ENCODE assay signal across 16 mouse cellular contexts in genomic region chr19:47017831-47018230, GRCm38 (mm10). TPM values are rescaled to one million over a fixed set of nuclear protein-coding genes. Genes with fewer than 3 reads are reported as not detected.
DNase-seq lines count a peak whose midpoint lies in the region; ATAC-seq lines count a peak whose summit lies in the region.
"Had no signal": no experiment of that assay in that cellular context is flagged by ENCODE, and none has a peak within 500 bp of the region (broad histone marks: within the 10 kb centered on the region; RNA-seq: fewer than 3 reads in every experiment).

No protein-coding gene starts in this region.

- peak overlapping the region; percentile 73 for H3K27ac ChIP-seq in forebrain, embryonic 13.5 days
- peak overlapping the region; percentile 71 for H3K27ac ChIP-seq in midbrain, embryonic 10.5 days (replicated peaks)
- H3K27ac ChIP-seq: liver, embryonic 13.5 days; macrophage had no signal

- H3K36me3 ChIP-seq in forebrain, embryonic 13.5 days (ENCODE audit: poor library complexity, severe bottlenecking): peaks cover 11% of the 10 kb centered on the region
- H3K36me3 ChIP-seq in midbrain, embryonic 10.5 days: 0 out of 2 replicates have a peak, but pooled peaks cover 6% of the 10 kb centered on the region
- H3K36me3 ChIP-seq: liver, embryonic 13.5 days had no signal

- DNase-seq in embryo, embryonic 10 days (ENCODE audit: low spot score): peak; percentile 6
- no peak for DNase-seq in embryo, embryonic 10.5 days (ENCODE audit: low spot score)
- no peak for DNase-seq in midbrain, embryonic 10.5 days (ENCODE audit: low spot score)
- peak; percentile 51 for DNase-seq in retina, embryonic 14.5 days (ENCODE audit: low spot score)
- DNase-seq in frontal cortex, postnatal 25 days (ENCODE audit: low spot score in 2 of 2): no peak
- no peak for DNase-seq in gastrocnemius, adult 18-20 months (ENCODE audit: low spot score)
- no peak for DNase-seq in kidney, postnatal 10 days
- DNase-seq: adrenal gland, postnatal 10 days; cerebellum, adult 9-11 months; kidney, postnatal 4 days; liver, embryonic 13.5 days; right cerebral cortex, postnatal 4 days had no signal

- H3K9ac ChIP-seq in forebrain, embryonic 13.5 days: peak overlapping the region; percentile 66
- H3K9ac ChIP-seq: liver, embryonic 13.5 days had no signal

- peak overlapping the region; percentile 61 for H3K4me2 ChIP-seq in forebrain, embryonic 13.5 days
- H3K4me2 ChIP-seq: liver, embryonic 13.5 days had no signal

- H3K4me3 ChIP-seq in forebrain, embryonic 13.5 days: peak overlapping the region; percentile 64
- peak overlapping the region; percentile 60 for H3K4me3 ChIP-seq in midbrain, embryonic 10.5 days
- H3K4me3 ChIP-seq: liver, embryonic 13.5 days had no signal

- 0% methylated on average over 3 of the region's 3 CpGs for WGBS in forebrain, embryonic 13.5 days
- WGBS in midbrain, embryonic 10.5 days: 6% methylated on average over 3 of the region's 3 CpGs

- ATAC-seq in forebrain, embryonic 13.5 days: no peak

- H3K4me1 ChIP-seq in forebrain, embryonic 13.5 days: peaks cover 21% of the 10 kb centered on the region
- H3K4me1 ChIP-seq in midbrain, embryonic 10.5 days: peaks cover 48% of the 10 kb centered on the region

- peaks cover 51% of the 10 kb centered on the region for H3K27me3 ChIP-seq in forebrain, embryonic 13.5 days
- H3K27me3 ChIP-seq in midbrain, embryonic 10.5 days (ENCODE audit: low read depth, poor library complexity, severe bottlenecking): peaks cover 63% of the 10 kb centered on the region

- no peaks in the 10 kb centered on the region for H3K9me3 ChIP-seq in forebrain, embryonic 13.5 days (replicated peaks)
- H3K9me3 ChIP-seq in midbrain, embryonic 10.5 days (replicated peaks): no peaks in the 10 kb centered on the region
- H3K9me3 ChIP-seq: liver, embryonic 13.5 days had no signal

RNA-seq across cellular contexts. Expression of gene Nt5c2, which starts 2.9 kb away (rescaled TPM):
- polyA plus RNA-seq in forebrain, embryonic 13.5 days (2015; fragmentation: Nextera tagmentation; extraction: Ambion mirVana): 68.8 and 83.9 TPM in 2 replicates
- polyA plus RNA-seq in midbrain, embryonic 10.5 days (2016; fragmentation: Nextera tagmentation; extraction: Ambion mirVana): 64.1 and 77.4 TPM in 2 replicates
- total RNA-seq in gastrocnemius, adult 18-20 months (2021): 10 to 100 TPM; 11.4 to 12.3 TPM

RNA-seq across cellular contexts. Expression of gene Ina, which starts 3.3 kb away (rescaled TPM):
- 206 and 221 TPM in 2 replicates for polyA plus RNA-seq in forebrain, embryonic 13.5 days (2015; fragmentation: Nextera tagmentation; extraction: Ambion mirVana)
- 51.0 and 98.3 TPM in 2 replicates for polyA plus RNA-seq in midbrain, embryonic 10.5 days (2016; fragmentation: Nextera tagmentation; extraction: Ambion mirVana)
- total RNA-seq in gastrocnemius, adult 18-20 months (2021): not detected
- total RNA-seq: granulocyte monocyte progenitor cell, adult 5-6 weeks; hematopoietic stem cell, adult 5-6 weeks had no signal
- polyA plus RNA-seq: macrophage had no signal

RNA-seq across cellular contexts. Expression of gene Pcgf6, which starts 32.9 kb away (rescaled TPM):
- 26.8 and 30.6 TPM in 2 replicates for polyA plus RNA-seq in forebrain, embryonic 13.5 days (2015; fragmentation: Nextera tagmentation; extraction: Ambion mirVana)
- 30.2 and 33.8 TPM in 2 replicates for polyA plus RNA-seq in midbrain, embryonic 10.5 days (2016; fragmentation: Nextera tagmentation; extraction: Ambion mirVana)
- 1 to 10 TPM; 4.6 to 4.8 TPM for total RNA-seq in gastrocnemius, adult 18-20 months (2021)

RNA-seq across cellular contexts. Expression of gene Taf5, which starts 49.7 kb away (rescaled TPM):
- 6.9 and 7.0 TPM in 2 replicates for polyA plus RNA-seq in forebrain, embryonic 13.5 days (2015; fragmentation: Nextera tagmentation; extraction: Ambion mirVana)
- 6.8 and 7.1 TPM in 2 replicates for polyA plus RNA-seq in midbrain, embryonic 10.5 days (2016; fragmentation: Nextera tagmentation; extraction: Ambion mirVana)
- 1 to 10 TPM; 2.3 to 2.4 TPM for total RNA-seq in gastrocnemius, adult 18-20 months (2021)

Comparison
In these comparisons a context has a peak if more than half of its experiments do, and no peak if none do; other contexts are left out.
1. DNase-seq: peak in embryo, embryonic 10 days (single experiment) and retina, embryonic 14.5 days (single experiment); none in embryo, embryonic 10.5 days (single experiment), midbrain, embryonic 10.5 days (single experiment), frontal cortex, postnatal 25 days (0 of 2), gastrocnemius, adult 18-20 months (single experiment) and kidney, postnatal 10 days (single experiment).